Mouse (Mus musculus): ENCODE measurements around the gene A430089I19Rik.
"Not testable (repeated sequence)": the region's sequence is repeated elsewhere in the genome, so short reads cannot be mapped to it uniquely, and the experiment has no call there.

Gene A430089I19Rik

DNA sequence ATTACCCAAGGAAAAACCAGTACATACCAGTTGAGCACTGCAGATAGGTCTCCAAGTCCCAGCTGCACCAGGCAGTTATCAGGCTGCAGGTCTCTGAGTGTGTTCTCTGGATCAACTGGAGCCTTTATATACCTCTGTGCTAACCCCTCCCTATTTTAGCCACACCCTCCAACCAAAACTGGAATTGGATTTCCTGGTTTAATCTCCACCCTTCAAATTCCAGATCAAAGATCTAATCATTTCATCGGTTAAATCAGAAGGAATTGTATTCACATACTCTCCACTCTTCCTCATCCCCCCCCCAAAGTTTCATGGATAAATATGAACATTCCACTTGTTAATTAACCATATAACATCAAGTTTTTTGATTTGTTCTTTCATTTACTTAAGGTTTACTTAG, at the start of gene A430089I19Rik:
Gene A430089I19Rik, minus strand, starts transcription at position 101 of the 400 bp plus-strand sequence.
- not testable (repeated sequence) for DNase-seq (ENCODE audit: low spot score)

- DNase-seq (ENCODE audit: low spot score): not testable (repeated sequence)
Observed at GRCm38 (mm10) chr5:94339449-94339848, 32.9 kb upstream of the A430089I19Rik start, which contains the start of gene AA792892. Gene AA792892, plus strand, starts transcription at chr5:94339749.

DNA sequence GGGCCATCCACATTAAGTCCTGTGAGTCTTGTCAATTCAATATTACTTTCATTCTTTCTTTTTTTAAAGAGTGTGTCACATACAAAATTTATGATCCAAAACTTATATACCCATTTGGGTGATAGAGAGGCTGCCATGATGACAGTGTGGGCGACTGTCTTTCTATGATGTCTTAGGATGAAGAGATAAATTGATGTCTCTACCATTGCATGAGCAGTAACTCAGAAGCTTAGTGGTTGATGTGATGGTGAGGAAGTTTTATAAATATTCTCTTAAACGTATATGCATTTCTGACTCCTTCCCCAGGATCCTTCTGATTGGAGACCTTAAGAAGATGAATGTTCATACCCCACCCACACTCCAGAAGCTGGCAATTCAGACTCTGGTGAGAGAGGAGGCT, 7.5 kb upstream of the A430089I19Rik start, which contains the start of gene Gm6502:
Gene Gm6502, plus strand, starts transcription at position 301 of the 400 bp plus-strand sequence.
- DNase-seq (ENCODE audit: low spot score): not testable (repeated sequence)
